Mouse (Mus musculus) hindbrain, embryonic 14.5 days (tissue): ENCODE measurements around the gene Dnaic2. TPM values are rescaled to one million over a fixed set of nuclear protein-coding genes. Genes with fewer than 3 reads are reported as not detected.

Experiments used
- ATAC-seq: fragments of 200-750 bp; cut with Nextera tagmentation; 2 replicates; pipeline ENCODE4 v1.8.0; 2017; ENCODE audit warnings: moderate number of reproducible peaks, mild to moderate bottlenecking, moderate TSS enrichment, moderate library complexity; ENCODE audit not compliant: low FRiP score
- DNase-seq: peaks from one replicate; pipeline ENCODE4 v3.0.0-alpha.2; 2015; ENCODE audit warnings: low spot score
- H3K27ac ChIP-seq: fragments of 300-500 bp; sonication (generic); 2 replicates; pipeline ENCODE4 v1.5.1; 2014; ENCODE audit warnings: mild to moderate bottlenecking, moderate library complexity
- H3K27me3 ChIP-seq: fragments of 300-500 bp; sonication (generic); 2 replicates; pipeline ENCODE4 v1.6.1; 2014; ENCODE audit warnings: mild to moderate bottlenecking, low read length, mixed read lengths; ENCODE audit not compliant: control insufficient read depth, insufficient read depth
- H3K36me3 ChIP-seq: fragments of 300-500 bp; sonication (generic); replicated peaks from 2 replicates; pipeline ENCODE4 v1.6.1; 2014; ENCODE audit not compliant: control insufficient read depth, insufficient read depth
- H3K4me1 ChIP-seq: fragments of 300-500 bp; sonication (generic); replicated peaks from 2 replicates; pipeline ENCODE4 v1.6.1; 2014; ENCODE audit warnings: antibody characterized with exemption, low read length, mixed read lengths; ENCODE audit not compliant: control insufficient read depth, insufficient read depth
- H3K4me2 ChIP-seq: fragments of 300-500 bp; sonication (generic); replicated peaks from 2 replicates; pipeline ENCODE4 v1.6.1; 2014; ENCODE audit warnings: mild to moderate bottlenecking, moderate library complexity
- H3K4me3 ChIP-seq: fragments of 300-500 bp; sonication (generic); replicated peaks from 2 replicates; pipeline ENCODE4 v1.5.1; 2014; ENCODE audit warnings: mild to moderate bottlenecking, low read length
- H3K9ac ChIP-seq: fragments of 300-500 bp; sonication (generic); 2 replicates; pipeline ENCODE4 v1.6.1; 2014
- H3K9me3 ChIP-seq: fragments of 300-500 bp; sonication (generic); 2 replicates; pipeline ENCODE4 v1.6.1; 2016; ENCODE audit warnings: low read length; ENCODE audit not compliant: control insufficient read depth
- WGBS: fragments of 180-500 bp; shearing (Covaris S2); extraction: QIAGEN DNeasy Blood & Tissue Kit; methylation state at CpG from one replicate; pipeline ENCODE4 v1.1.7; 2014; 5-methylcytosine and 5-hydroxymethylcytosine counted together
- polyA plus RNA-seq: library from polyadenylated mRNA; unstranded; fragments of >200 nt; fragmentation: Nextera tagmentation; extraction: Ambion mirVana; gene quantifications from 2 replicates; pipeline ENCODE4 v1.2.1, GENCODE M21; 2014

Gene Dnaic2
- polyA plus RNA-seq, 1 experiment from 2014 or later, result 2.5 TPM

DNA sequence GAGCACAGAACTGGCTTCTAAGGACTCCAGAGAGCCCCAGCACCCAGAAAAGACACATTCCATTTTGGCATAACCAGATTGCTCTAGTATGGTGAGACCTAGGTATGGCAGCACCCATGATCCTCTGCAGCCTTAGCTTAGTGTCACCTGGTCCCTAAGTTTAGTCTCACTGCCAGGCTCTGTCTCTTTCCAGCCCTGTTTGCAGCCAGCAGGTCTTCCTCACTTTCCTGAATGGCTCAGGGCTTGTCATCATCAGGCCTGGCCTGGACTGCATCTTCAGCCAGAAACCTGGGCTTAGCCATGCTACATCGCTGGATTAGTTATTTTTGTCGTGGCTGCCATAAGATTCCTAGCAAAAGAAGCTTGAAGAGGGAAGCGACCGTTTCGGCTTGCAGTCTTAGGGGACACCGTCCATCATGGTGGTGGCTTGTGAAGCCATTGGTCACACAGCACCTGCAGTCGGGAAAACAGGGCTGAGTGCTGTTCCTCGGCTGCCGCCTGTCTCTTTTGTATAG is 41.6 kb upstream of the Dnaic2 start:
- H3K4me1 ChIP-seq, result peaks cover under 1% of the 10 kb centered on the region; the same call in 1 of the 2 replicates
- H3K9me3 ChIP-seq, result no peaks in the 10 kb centered on the region
- no peak overlapping the region for H3K4me3 ChIP-seq
- H3K27ac ChIP-seq, result no peak overlapping the region
- WGBS, result 73% methylated on average over 9 of the region's 9 CpGs
- no peaks in the 10 kb centered on the region for H3K36me3 ChIP-seq
- DNase-seq (no peak), ATAC-seq (no peak)
- H3K27me3 ChIP-seq, result no peaks in the 10 kb centered on the region
- H3K9ac ChIP-seq, result no peak overlapping the region
- no peak overlapping the region for H3K4me2 ChIP-seq

DNA sequence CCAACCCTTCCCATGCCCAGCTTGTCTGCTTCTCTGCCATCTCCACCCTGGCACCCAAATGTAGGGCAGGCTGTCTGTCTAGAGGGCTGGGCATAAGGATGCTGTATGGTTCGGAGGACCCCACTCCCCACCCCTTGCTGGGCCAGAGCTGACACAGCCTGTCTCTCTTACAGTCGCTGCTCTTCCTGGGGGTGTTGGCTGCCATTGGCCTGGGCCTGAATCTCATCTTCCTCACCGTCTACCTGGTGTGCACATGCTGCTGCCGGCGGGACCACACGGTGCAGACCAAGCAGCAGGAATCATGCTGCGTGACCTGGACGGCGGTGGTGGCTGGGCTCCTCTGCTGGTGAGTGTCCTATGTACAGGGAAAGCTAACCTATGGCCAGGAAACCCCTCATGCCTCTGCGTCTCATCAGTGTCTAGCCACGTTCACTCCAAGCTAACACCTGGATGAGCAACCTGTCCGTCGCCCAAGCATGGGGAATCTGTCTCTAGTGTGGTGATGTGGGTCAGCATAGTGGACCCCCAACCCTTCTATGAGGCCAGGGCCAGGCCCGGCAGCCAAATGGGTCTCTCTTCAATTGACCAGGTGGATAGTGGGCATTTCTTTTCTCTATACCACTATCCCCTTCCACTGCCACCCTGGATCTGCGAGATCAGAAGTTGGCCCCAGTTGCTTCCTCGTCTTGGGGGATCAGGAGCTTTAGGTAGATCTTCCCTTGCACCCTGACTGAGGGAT is 40.8 kb upstream of the Dnaic2 start:
- DNase-seq (no peak), ATAC-seq (no peak)
- 95% methylated on average over 16 of the region's 16 CpGs for WGBS
- no peaks in the 10 kb centered on the region for H3K36me3 ChIP-seq
- no peak overlapping the region for H3K4me2 ChIP-seq
- no peak overlapping the region for H3K27ac ChIP-seq
- H3K27me3 ChIP-seq, result no peaks in the 10 kb centered on the region
- no peaks in the 10 kb centered on the region for H3K4me1 ChIP-seq
- no peak overlapping the region for H3K9ac ChIP-seq
- H3K4me3 ChIP-seq, result no peak overlapping the region
- H3K9me3 ChIP-seq, result no peaks in the 10 kb centered on the region

DNA sequence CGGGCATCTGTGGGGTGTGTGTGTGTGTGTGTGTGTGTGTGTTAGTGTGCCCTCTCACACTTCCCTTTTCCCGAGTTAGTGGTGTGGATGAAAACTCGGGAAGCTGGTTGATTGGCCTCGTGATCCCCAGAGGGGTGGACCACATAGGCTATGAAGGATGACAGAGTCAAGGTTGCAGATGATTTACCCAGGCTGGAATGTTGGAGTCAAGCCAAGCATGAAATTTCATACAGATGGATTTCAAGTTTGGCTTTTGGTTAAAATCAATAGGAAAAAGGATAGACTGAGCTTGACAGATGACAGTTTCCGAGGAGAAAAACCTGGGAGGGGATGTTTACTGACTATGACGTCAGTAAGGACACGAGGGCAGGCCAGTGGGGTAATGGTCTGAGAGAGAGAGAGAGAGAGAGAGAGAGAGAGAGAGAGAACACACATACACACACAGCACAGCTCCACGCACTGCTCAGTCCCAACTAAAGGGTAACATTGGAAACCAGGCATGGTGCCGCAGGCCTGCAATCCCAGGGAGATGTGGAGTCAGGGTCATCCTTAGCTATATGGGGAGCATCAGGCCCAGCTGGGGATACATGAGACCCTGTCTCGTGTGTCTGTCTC is 39.5 kb upstream of the Dnaic2 start:
- H3K9ac ChIP-seq, result no peak overlapping the region
- H3K9me3 ChIP-seq, result no peaks in the 10 kb centered on the region
- no peak overlapping the region for H3K4me2 ChIP-seq
- H3K27me3 ChIP-seq, result no peaks in the 10 kb centered on the region
- H3K36me3 ChIP-seq, result no peaks in the 10 kb centered on the region
- DNase-seq (no peak), ATAC-seq (no peak)
- no peak overlapping the region for H3K27ac ChIP-seq
- WGBS, result 54% methylated on average over 10 of the region's 10 CpGs
- no peak overlapping the region for H3K4me3 ChIP-seq
- no peaks in the 10 kb centered on the region for H3K4me1 ChIP-seq

DNA sequence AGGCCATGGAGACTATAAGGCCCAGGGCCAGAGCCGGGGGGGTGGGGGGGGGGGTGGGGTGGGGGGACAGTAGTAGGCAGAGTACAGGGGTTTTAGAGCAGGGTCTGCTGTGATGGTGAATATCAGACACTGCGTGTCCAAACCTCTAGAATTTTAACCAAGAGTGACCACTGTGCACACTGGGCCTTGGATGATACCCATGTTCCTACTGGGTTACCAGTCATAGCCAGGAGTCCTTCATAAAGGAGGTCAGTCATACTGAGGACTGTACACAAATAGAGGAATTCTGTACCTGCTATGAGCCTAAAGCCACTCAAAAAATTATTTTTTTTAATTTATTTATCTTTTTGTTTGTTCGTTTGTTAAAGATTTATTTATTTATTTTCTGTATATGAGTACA is 38.5 kb upstream of the Dnaic2 start:
- no peak for ATAC-seq
- Histone ChIP-seq H3K4me3 (no peak overlapping the region), H3K4me1 (no peaks in the 10 kb centered on the region), H3K9ac (no peak overlapping the region), H3K36me3 (no peaks in the 10 kb centered on the region), H3K9me3 (no peaks in the 10 kb centered on the region), H3K27me3 (no peaks in the 10 kb centered on the region), H3K27ac (no peak overlapping the region), H3K4me2 (no peak overlapping the region)
- WGBS, result 91% methylated on average over 2 of the region's 3 CpGs
- no peak for DNase-seq

DNA sequence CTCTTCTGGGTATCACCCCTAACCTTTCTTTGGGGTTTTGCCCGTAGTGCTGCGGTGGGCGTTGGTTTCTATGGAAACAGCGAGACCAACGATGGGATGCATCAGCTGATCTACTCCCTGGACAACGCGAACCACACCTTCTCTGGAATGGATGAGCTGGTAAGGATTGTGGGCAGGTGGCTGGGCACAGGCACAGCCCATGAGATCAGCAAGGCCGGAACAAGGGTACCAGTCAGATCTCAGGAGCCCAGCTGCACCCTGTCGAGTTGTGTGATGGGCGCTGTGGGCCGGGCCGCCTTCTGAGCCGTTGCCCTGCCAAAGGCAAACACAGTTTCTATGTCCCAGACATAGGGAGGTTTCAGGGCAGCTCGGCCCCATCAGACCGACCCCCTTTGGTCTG is 37.0 kb upstream of the Dnaic2 start:
- Histone ChIP-seq H3K4me1 (no peaks in the 10 kb centered on the region), H3K36me3 (no peaks in the 10 kb centered on the region), H3K27me3 (no peaks in the 10 kb centered on the region), H3K9me3 (no peaks in the 10 kb centered on the region), H3K27ac (no peak overlapping the region), H3K9ac (no peak overlapping the region), H3K4me3 (no peak overlapping the region), H3K4me2 (no peak overlapping the region)
- ATAC-seq, result no peak
- DNase-seq, result no peak
- 89% methylated on average over 15 of the region's 15 CpGs for WGBS

DNA sequence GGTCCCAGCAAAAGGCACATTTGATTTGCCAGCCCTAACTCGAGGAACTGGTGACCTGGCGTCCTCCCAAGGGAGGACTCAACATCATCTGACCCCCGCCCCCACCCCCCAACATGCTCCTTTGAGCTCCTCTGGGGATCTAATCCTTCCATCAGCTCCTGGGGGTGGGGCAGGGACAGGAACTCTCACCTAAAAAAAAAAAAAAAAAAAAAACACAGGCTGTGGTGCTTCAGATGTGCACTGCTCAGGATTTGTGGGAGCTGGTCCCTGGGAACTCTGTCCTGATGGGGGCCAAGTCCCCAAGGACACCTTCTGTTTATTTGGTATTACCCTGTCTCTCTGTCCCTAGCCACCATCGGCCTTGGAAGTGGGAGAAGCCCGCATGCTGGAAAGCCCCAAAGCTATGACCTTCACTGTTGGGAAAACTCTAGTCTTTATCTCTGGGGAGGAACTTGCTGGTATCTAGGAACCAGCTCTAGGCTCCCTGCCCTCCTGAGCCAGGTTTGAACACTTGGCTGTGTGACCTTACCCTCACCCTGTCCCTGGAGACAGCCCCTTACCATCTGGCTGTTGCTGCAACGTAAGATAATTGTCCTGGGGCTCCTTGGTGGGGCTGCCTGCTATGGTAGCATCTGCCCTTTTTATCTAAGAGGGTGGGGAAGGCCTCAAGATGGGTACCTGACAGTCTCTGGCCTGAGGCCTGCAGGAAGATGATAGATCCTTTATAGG is 35.6 kb upstream of the Dnaic2 start:
- Histone ChIP-seq H3K9me3 (no peaks in the 10 kb centered on the region), H3K27ac (no peak overlapping the region), H3K4me2 (no peak overlapping the region), H3K9ac (no peak overlapping the region), H3K36me3 (no peaks in the 10 kb centered on the region), H3K27me3 (no peaks in the 10 kb centered on the region), H3K4me1 (no peaks in the 10 kb centered on the region), H3K4me3 (no peak overlapping the region)
- 67% methylated on average over 6 of the region's 6 CpGs for whole genome bisulfite sequencing
- ATAC-seq, result no peak
- DNase-seq, result no peak

DNA sequence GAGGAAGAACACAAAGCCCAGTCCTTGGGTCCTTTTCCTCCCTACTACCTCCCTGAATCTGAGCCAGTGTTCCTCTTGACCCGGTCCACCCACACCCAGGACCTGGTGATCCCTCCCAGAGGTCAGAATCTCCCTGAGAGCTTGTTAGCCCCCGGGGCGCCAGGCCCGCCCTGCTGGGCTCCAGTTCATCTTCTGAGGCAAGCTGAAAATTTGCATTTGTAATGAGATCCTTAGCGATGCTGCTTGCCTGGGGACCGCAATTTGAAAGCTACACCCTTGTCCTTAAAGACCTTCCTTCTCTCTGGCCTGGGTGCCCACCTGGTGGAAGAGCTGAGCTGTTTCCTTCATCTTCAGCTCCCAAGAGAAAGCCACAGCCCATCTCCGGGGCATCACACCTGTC is 34.6 kb upstream of the Dnaic2 start:
- no peak overlapping the region for H3K4me2 ChIP-seq
- no peak overlapping the region for H3K9ac ChIP-seq
- H3K4me1 ChIP-seq, result no peaks in the 10 kb centered on the region
- ATAC-seq (no peak), DNase-seq (no peak)
- H3K9me3 ChIP-seq, result no peaks in the 10 kb centered on the region
- 37% methylated on average over 7 of the region's 7 CpGs for whole genome bisulfite sequencing
- no peaks in the 10 kb centered on the region for H3K36me3 ChIP-seq
- no peaks in the 10 kb centered on the region for H3K27me3 ChIP-seq
- H3K4me3 ChIP-seq, result no peak overlapping the region
- no peak overlapping the region for H3K27ac ChIP-seq

DNA sequence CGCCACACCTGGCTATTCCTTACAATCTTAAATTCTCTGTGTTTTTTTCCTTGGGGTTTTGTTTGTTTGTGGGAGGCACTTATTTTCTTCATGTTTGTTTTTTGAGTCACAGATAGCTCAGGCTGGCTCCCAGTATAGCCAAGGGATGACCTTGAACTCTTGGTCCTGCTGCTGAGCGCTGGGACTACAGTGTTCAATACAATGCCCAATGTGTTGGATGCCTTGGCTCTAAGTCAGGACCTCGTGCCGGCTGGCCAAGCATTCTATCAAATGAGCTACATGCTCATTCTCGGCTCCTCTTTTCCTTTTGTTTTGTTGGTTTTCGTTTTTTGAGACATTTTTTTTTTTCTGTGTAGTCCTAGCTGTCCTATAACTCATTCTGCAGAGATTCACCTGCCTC is 33.8 kb upstream of the Dnaic2 start:
- H3K4me1 ChIP-seq, result no peaks in the 10 kb centered on the region
- no peak overlapping the region for H3K27ac ChIP-seq
- H3K9me3 ChIP-seq, result no peaks in the 10 kb centered on the region
- no peaks in the 10 kb centered on the region for H3K27me3 ChIP-seq
- DNase-seq, result no peak
- H3K4me2 ChIP-seq, result no peak overlapping the region
- H3K9ac ChIP-seq, result no peak overlapping the region
- no peak for ATAC-seq
- H3K36me3 ChIP-seq, result no peaks in the 10 kb centered on the region
- 90% methylated on average over 6 of the region's 6 CpGs for WGBS
- H3K4me3 ChIP-seq, result no peak overlapping the region

DNA sequence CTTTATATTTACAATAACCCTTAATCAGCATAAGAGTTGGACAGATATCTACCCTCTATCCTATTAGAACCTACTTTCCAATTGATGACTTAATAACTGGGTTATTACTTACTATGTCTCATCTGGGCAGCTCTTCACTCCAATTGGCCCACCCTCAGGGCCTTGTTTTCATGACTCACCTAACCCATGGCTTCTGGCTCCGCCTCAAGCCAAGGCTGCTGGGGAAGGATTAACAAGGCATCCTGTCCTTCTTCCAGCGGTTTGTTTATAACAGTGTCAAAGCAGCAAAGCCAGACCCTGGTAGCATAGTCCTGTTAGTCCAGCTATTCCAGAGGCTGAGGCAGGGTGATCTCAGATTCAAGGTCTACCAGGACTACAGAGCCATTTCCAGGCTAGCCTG is 32.8 kb upstream of the Dnaic2 start:
- WGBS, result 79% methylated on average over 2 of the region's 2 CpGs

More for the DNA sequence above, 32.8 kb upstream of the Dnaic2 start:
- H3K27me3 ChIP-seq, result no peaks in the 10 kb centered on the region
- DNase-seq (no peak), ATAC-seq (no peak)
- no peak overlapping the region for H3K9ac ChIP-seq
- no peak overlapping the region for H3K27ac ChIP-seq
- H3K4me1 ChIP-seq, result no peaks in the 10 kb centered on the region
- no peaks in the 10 kb centered on the region for H3K9me3 ChIP-seq
- H3K4me3 ChIP-seq, result no peak overlapping the region
- no peaks in the 10 kb centered on the region for H3K36me3 ChIP-seq
- no peak overlapping the region for H3K4me2 ChIP-seq
